Mouse (Mus musculus) stomach, embryonic 16.5 days (tissue): ENCODE data around the gene Zfp260. TPM values are rescaled to one million over a fixed set of nuclear protein-coding genes. Genes with fewer than 3 reads are reported as not detected.
A peak's percentile ranks its signal among the peaks of the same experiment; 100 is the strongest.
"Not testable (repeated sequence)": the region's sequence is repeated elsewhere in the genome, so short reads cannot be mapped to it uniquely, and the experiment has no call there.

Experiments used
- ATAC-seq: fragments of 200-750 bp; cut with Nextera tagmentation; 2 replicates; pipeline ENCODE4 v1.8.0; 2017; ENCODE audit warnings: moderate number of reproducible peaks, moderate TSS enrichment; ENCODE audit not compliant: insufficient read depth, low FRiP score
- H3K27ac ChIP-seq: fragments of 300-500 bp; sonication (generic); 2 replicates; pipeline ENCODE4 v1.5.1; 2014; ENCODE audit warnings: low read length
- H3K27me3 ChIP-seq: fragments of 300-500 bp; sonication (generic); 2 replicates; pipeline ENCODE4 v1.6.1; 2014; ENCODE audit warnings: low read length, control low read depth, mixed read lengths; ENCODE audit not compliant: control insufficient read depth, insufficient read depth
- H3K36me3 ChIP-seq: fragments of 300-500 bp; sonication (generic); 2 replicates; pipeline ENCODE4 v1.6.1; 2014; ENCODE audit warnings: low read length; ENCODE audit not compliant: control insufficient read depth, insufficient read depth
- H3K4me1 ChIP-seq: fragments of 300-500 bp; sonication (generic); 2 replicates; pipeline ENCODE4 v1.6.1; 2014; ENCODE audit warnings: low read length, control low read depth, mixed read lengths; ENCODE audit not compliant: control insufficient read depth, insufficient read depth
- H3K4me2 ChIP-seq: fragments of 300-500 bp; sonication (generic); 2 replicates; pipeline ENCODE4 v1.6.1; 2014; ENCODE audit warnings: low read depth, low read length, mixed read lengths
- H3K4me3 ChIP-seq: fragments of 300-500 bp; sonication (generic); replicated peaks from 2 replicates; pipeline ENCODE4 v1.5.1; 2014; ENCODE audit warnings: mild to moderate bottlenecking, low read length
- H3K9ac ChIP-seq: fragments of 300-500 bp; sonication (generic); 2 replicates; pipeline ENCODE4 v1.6.1; 2014; ENCODE audit warnings: low read length
- H3K9me3 ChIP-seq: fragments of 300-500 bp; sonication (generic); replicated peaks from 2 replicates; pipeline ENCODE4 v1.6.1; 2016; ENCODE audit warnings: low read length, control low read depth; ENCODE audit not compliant: control insufficient read depth
- WGBS: fragments of 180-500 bp; shearing (Covaris S2); extraction: QIAGEN DNeasy Blood & Tissue Kit; methylation state at CpG from one replicate; pipeline ENCODE4 v1.1.7; 2014; 5-methylcytosine and 5-hydroxymethylcytosine counted together
- polyA plus RNA-seq: library from polyadenylated mRNA; unstranded; fragments of >200 nt; fragmentation: Nextera tagmentation; extraction: Ambion mirVana; gene quantifications from 2 replicates; pipeline ENCODE4 v1.2.1, GENCODE M21; 2015

Zfp260 gene
- polyA plus RNA-seq, 1 experiment from 2014 or later: 96.5 TPM

DNA sequence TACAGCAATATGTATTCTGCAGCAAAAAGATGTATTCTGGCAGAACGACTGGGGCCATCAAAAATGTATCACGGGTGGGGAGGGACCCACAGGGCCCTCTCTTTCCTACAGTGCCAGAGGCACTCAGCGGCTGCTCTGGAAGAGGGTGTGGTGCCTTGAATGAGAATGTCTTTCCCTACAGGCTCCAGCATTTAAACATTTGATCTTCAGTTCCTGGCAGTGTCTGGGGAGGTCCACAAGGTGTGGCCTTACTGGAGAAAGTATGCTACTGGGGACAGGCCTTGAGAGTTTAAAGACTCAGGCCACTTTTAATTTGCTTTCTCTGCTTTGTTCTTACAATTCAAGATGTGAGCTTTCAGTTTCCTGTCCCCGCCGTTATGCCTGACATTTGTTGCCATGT lies 21.5 kb downstream of the Zfp260 start:
- 95% methylated on average over 5 of the region's 5 CpGs for WGBS
- H3K4me1 ChIP-seq: no peaks in the 10 kb centered on the region
- no peak overlapping the region for H3K4me2 ChIP-seq
- H3K4me3 ChIP-seq: no peak overlapping the region
- 0 out of 2 replicates have a peak, but pooled peaks cover 10% of the 10 kb centered on the region for H3K9me3 ChIP-seq
- no peak for ATAC-seq
- no peak overlapping the region for H3K27ac ChIP-seq
- no peaks in the 10 kb centered on the region for H3K27me3 ChIP-seq
- no peaks in the 10 kb centered on the region for H3K36me3 ChIP-seq
- H3K9ac ChIP-seq: no peak overlapping the region

DNA sequence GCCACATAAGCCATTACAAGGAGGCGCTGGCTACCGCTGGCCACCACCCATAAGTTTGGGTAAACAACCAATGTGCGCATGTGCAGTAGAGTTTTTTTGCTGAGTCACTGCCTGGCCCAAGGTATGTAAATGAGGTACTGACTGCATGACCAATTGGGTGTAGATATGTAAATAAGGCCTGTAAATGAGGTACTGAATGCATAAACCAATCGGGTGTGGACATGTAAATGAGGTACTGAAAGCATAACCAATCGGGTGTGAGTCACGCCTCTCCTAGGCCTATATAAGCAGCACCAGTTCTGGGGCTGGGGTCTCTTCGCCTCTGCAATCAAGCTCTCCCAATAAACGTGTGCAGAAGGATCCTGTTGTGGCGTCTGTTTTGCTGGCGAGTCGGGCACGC lies 23.4 kb downstream of the Zfp260 start:
- WGBS: 90% methylated on average over 12 of the region's 12 CpGs
- H3K27ac ChIP-seq, H3K27me3 ChIP-seq, H3K9ac ChIP-seq, H3K4me1 ChIP-seq, H3K4me2 ChIP-seq, H3K36me3 ChIP-seq, ATAC-seq, H3K4me3 ChIP-seq: not testable (repeated sequence)
- H3K9me3 ChIP-seq: 0 out of 2 replicates have a peak, but pooled peaks cover 10% of the 10 kb centered on the region

DNA sequence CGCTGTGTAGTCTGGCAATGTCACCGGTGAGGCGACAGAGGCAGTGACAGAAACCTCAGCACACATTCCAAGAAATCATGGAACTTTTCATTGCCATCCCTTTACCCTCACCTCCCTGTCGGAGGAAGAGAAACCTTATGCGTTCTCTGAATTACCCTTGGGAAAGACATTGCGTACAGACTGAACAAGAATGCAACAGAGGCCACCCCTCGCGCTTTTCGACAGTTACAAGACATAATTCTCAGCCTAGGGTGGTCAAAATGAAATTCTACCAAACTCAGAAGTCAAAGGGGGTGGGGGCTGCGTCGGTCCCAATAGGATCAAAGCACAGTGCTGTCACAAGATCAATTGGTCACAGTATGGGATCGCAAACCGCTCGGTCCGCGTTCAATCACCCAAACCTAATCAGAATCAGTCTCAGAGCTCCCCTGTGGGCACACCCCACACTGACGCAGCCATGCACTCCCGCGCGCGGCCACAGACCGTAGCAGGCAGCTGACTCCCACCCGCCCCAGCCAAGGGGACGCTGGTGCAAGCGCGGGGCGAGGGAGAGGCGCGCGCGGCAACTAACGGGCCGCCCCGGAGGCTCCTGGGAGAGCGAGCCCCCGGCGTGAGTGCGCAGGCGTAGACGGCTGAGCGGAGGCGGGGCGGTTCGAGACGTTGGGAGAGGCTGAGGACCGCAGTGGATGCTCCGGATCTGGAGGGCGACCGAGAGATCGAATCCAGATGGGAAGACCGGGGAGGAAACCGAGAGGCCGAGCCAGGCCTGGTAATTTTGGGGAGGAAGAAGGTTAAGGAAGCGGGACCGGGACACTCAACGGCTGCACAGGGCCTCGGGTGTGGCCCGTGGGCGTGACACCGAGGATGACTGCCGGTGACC lies 27.0 kb downstream of the Zfp260 start, which contains the start of gene Zfp382:
TSS of gene Zfp382 (plus strand) at position 635 of the 880 bp plus-strand sequence.
- Histone ChIP-seq H3K4me2 (peak within 1 kb of the TSS; percentile 75), H3K27ac (peak within 1 kb of the TSS; percentile 55), H3K27me3 (no peaks in the 10 kb centered on the region), H3K4me3 (peak within 1 kb of the TSS; percentile 62), H3K9me3 (no peaks in the 10 kb centered on the region), H3K9ac (peak within 1 kb of the TSS; percentile 77), H3K36me3 (no peaks in the 10 kb centered on the region), H3K4me1 (no peaks in the 10 kb centered on the region)
- under 1% methylated on average over 61 of the region's 61 CpGs for WGBS
- ATAC-seq: peak; percentile 96

DNA sequence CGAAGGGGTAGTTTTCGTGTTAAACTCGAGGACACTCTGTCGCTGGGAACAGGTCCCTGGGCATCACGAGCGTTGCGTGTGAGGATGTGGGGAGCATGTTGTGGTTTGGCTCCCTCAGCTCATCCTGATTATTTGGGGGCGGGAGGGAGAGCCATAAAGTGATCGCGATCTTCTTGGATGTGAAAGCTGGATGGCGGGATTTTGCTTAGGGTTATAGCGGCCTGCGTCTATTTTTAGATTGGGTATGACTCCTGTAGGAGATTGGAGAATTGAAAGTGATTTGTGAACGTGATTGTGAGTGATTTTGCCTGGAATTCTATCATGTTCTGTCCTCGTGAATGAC lies 27.6 kb downstream of the Zfp260 start:
- H3K4me3 ChIP-seq: peak overlapping the region; percentile 62
- 0 out of 2 replicates have a peak, but pooled peaks cover under 1% of the 10 kb centered on the region for H3K36me3 ChIP-seq
- peak overlapping the region; percentile 77 for H3K9ac ChIP-seq
- H3K4me1 ChIP-seq: no peaks in the 10 kb centered on the region
- ATAC-seq: 0 out of 2 replicates have a peak, but pooled peaks have one; percentile 1
- H3K27ac ChIP-seq: peak overlapping the region; percentile 19; the same call in 1 of the 2 replicates
- H3K4me2 ChIP-seq: peak overlapping the region; percentile 75
- WGBS: 4% methylated on average over 15 of the region's 15 CpGs
- H3K27me3 ChIP-seq: no peaks in the 10 kb centered on the region
- H3K9me3 ChIP-seq: no peaks in the 10 kb centered on the region

DNA sequence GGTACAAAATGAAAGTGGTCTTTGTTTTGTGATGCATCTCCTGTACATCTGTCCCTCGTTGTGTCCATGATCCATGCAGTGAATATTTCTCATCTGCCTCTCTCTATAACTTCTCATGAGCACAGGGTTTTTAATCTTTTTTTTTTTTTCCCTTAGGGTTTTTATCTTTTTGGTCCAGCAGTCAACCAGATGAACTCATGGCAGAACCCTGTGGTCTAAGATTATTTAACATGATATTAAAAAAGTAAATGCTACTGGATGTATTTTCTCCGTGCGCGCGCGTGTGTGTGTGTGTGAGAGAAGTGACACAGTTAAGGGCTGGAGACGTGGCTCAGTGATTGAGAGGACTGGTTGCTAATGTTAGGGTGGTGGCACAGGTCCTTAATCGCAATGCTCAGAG lies 35.3 kb downstream of the Zfp260 start:
- Histone ChIP-seq H3K27ac (no peak overlapping the region), H3K27me3 (no peaks in the 10 kb centered on the region)

DNA sequence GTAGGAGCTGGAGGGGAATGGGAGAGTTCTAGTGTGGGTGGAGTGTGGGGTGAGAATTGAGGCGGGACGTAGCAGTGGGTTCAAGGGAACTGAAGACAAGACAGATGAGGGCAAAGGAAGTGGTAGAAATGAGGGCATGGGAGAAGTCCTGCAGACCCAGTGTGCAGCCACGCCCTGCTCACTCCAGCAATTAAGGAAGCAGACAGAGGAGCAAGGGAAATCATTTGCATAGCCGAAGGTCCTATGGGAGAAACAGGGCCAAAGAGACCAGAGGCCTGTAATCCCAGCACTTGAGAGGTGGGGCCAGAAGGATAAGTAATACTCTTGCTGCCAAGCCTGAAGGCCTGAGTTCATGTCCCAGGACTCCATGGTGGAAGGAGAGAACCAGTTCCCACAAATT lies 37.8 kb downstream of the Zfp260 start:
- Histone ChIP-seq H3K36me3 (peaks cover 36% of the 10 kb centered on the region), H3K4me1 (no peaks in the 10 kb centered on the region), H3K27me3 (no peaks in the 10 kb centered on the region), H3K4me3 (no peak overlapping the region), H3K4me2 (no peak overlapping the region), H3K9ac (no peak overlapping the region), H3K9me3 (peaks cover 7% of the 10 kb centered on the region; the same call in 1 of the 2 replicates), H3K27ac (no peak overlapping the region)
- no peak for ATAC-seq
- 92% methylated on average over 4 of the region's 4 CpGs for WGBS

More for the DNA sequence above, 35.3 kb downstream of the Zfp260 start:
- Histone ChIP-seq H3K9ac (no peak overlapping the region), H3K36me3 (peaks cover 31% of the 10 kb centered on the region), H3K4me3 (no peak overlapping the region), H3K9me3 (peaks cover 7% of the 10 kb centered on the region; the same call in 1 of the 2 replicates), H3K4me1 (no peaks in the 10 kb centered on the region), H3K4me2 (no peak overlapping the region)
- 89% methylated on average over 8 of the region's 8 CpGs for WGBS
- ATAC-seq: no peak

DNA sequence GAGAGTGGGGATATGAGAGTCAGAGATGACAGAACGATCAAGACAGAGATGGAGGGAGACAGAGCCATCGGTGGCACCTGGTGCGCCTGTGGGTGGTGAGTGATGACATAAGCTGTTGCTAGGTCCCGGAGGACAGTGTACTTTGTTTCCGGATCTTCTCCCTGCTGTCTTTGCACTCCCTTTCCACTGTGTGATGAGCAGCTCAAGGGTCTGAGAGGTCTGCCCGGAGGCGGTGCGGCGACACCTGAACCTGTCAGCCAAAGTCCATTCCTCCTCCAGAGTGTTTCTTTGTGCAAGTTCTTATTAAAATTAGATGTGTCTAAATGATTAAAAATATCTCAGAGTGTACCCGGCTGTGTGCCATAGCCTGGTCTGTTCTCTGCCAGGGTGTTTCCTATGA lies 42.2 kb downstream of the Zfp260 start:
- Histone ChIP-seq H3K36me3 (peaks cover 30% of the 10 kb centered on the region), H3K4me2 (no peak overlapping the region), H3K9ac (no peak overlapping the region), H3K4me3 (no peak overlapping the region), H3K4me1 (no peaks in the 10 kb centered on the region), H3K27me3 (no peaks in the 10 kb centered on the region), H3K9me3 (peaks cover 7% of the 10 kb centered on the region; the same call in 1 of the 2 replicates), H3K27ac (no peak overlapping the region)
- 86% methylated on average over 10 of the region's 10 CpGs for WGBS
- ATAC-seq: no peak

DNA sequence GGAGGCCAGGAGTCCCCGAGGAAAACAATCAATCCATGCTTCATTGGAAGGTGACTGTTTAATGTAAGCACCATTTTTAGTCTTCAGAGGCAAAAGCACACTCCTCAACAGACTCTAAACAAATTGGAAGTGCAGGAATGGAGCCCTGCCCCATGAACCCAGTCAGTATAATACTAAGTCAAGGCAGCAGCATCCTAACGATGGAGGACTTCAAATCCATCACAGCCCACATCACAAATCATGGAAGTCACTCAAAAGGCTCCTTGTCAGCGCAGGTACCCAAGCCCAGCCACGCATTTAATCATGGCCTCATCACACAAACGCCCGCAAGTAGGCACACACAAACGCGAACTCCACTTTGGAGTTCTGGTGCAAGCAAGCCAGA lies 48.6 kb downstream of the Zfp260 start:
- peak overlapping the region; percentile 76 for H3K9ac ChIP-seq
- no peak for ATAC-seq
- H3K4me1 ChIP-seq: peaks cover 4% of the 10 kb centered on the region
- peaks cover 10% of the 10 kb centered on the region; the same call in 1 of the 2 replicates for H3K36me3 ChIP-seq
- H3K27me3 ChIP-seq: no peaks in the 10 kb centered on the region
- WGBS: 8% methylated on average over 8 of the region's 8 CpGs
- peak overlapping the region; percentile 63 for H3K4me3 ChIP-seq
- peak overlapping the region; percentile 77; the same call in 1 of the 2 replicates for H3K27ac ChIP-seq
- peak overlapping the region; percentile 76 for H3K4me2 ChIP-seq
- peaks cover 9% of the 10 kb centered on the region; the same call in 1 of the 2 replicates for H3K9me3 ChIP-seq

DNA sequence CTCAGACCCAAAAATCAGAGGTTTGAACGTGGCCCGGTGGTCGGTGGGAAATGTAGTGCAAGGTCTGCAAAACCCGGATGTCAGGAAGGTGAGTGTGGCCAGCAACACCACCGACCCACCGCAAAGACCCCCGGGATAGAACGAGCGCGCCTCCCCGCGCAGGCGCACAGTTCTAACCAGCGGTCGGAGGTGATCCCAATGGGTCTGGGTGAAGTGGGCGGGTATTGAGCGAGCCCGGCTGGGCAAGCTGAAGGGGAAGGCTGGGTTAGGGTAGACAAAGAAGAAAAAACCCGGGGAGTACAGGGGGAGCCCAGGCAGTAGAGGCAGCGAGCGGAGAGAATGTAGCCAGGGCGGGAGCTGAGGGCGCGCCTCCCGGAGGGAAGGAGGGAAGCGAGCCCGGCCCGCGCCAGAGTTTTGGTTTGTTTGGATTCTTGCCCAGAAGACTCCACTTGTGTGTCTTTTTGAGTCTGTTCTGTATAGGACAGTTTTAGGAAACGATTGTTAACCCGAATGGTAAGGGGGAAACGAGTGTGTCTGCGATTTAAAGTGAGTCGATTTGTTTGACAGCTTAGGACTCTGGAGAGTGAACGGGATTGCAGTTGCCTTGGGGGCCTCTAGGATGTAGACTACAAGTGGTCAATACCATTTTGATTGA lies 49.1 kb downstream of the Zfp260 start:
- Histone ChIP-seq H3K9me3 (peaks cover 13% of the 10 kb centered on the region; the same call in 1 of the 2 replicates), H3K4me2 (peak overlapping the region; percentile 76), H3K9ac (peak overlapping the region; percentile 76), H3K4me1 (peaks cover 4% of the 10 kb centered on the region), H3K36me3 (peaks cover 13% of the 10 kb centered on the region), H3K27me3 (no peaks in the 10 kb centered on the region), H3K27ac (peak overlapping the region; percentile 77; the same call in 1 of the 2 replicates), H3K4me3 (peak overlapping the region; percentile 63)
- WGBS: 1% methylated on average over 35 of the region's 35 CpGs
- ATAC-seq: peak; percentile 93
